Mouse (Mus musculus) thymus, adult 18-20 months (tissue): ENCODE results near the gene Taf11.

Experiments used
- DNase-seq, 2 experiments: peaks; one replicate each; pipeline ENCODE4 v3.0.0; 2022; ENCODE audit warnings: mixed read lengths in 2 of 2

Taf11 gene

DNA sequence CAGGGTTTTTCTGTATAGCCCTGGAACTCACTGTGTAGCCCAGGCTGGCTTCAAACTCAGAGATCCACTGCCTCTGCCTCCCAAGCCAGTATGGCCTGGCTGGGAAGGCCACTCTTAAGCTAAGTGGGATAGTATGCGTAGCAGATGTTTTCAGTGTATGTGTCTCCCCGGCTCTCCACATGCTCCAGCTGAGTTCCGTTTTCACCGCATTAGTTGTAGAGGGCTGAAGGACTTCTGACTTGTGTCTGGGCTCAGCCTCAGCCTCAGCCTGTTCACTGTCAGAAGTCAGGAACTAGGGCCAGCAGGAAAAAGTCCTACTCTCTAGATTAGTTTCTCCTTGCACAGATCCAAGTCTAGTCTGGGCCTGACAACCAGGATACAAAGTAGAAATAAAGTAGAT, 6.7 kb upstream of the Taf11 start:
- DNase-seq: no peak

GRCm38 (mm10) chr17:27914742-27915141, 5.1 kb upstream of the Taf11 start:
- no peak for DNase-seq

DNA sequence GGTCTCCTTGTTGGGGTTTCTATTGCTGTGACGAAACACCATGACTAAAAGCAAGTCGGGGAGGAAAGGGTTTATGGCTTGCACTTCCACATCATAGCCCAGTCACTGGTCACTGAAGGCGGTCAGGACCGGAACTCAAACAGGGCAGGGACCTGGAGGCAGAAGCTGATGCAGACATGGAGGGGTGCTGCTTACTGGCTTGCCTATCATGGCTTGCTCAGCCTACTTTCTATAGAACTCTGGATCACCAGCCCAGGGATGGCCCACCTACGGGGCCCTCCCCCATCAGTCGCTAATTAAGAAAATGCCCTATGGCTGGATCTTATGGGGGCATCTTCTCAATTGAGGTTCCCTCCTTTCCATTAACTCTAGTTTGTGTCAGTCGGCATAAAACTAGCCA, 1.7 kb upstream of the Taf11 start:
- no peak for DNase-seq

DNA sequence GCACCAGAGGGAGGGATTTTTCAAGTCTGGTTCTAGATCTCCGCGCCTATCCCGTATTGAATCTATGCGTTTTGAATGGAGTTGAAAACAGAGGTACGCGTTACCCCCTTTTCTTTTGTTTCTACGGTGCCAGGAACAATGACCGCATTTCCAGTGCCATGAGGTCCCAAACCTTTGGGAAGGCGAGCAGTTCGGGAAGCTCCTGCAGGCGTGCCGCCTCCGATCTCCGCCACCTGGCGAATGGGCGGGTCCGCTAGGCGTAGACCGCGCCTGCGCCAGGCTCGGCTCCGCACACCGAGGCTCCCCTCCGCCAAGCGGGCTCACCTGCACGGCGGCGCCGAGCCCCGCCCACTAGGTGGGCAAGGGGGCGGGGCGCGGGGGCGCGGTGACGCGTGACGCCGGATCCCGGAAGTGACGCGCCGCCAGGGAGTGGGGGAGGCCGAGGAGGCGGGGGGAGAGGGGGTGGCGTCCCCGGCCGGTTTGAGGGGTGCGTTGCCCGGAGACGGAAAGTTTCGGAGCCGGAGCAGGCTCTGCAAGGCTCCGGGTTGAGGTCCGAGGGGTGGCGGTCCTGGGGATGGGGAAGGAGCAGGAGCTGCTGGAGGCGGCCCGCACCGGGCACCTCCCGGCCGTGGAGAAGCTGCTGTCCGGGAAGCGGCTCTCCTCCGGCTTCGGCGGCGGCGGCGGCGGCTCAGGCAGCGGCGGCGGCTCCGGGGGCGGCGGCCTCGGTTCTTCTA, 589 bp downstream of the Taf11 start, which contains the start of gene Anks1:
TSS of gene Anks1 (plus strand) at position 419 of the 734 bp plus-strand sequence.
- peak; percentile 78 to 81 for DNase-seq

- DNase-seq: peak in 1 of 2 experiments; percentile 18
These were observed 1.3 kb downstream of the Taf11 start for GRCm38 (mm10) chr17:27908206-27908887.

- DNase-seq: peak; percentile 77 to 81
These were observed 2.0 kb downstream of the Taf11 start for GRCm38 (mm10) chr17:27907512-27908205.

GRCm38 (mm10) chr17:27886499-27887210, 23.0 kb downstream of the Taf11 start:
- DNase-seq: no peak

DNA sequence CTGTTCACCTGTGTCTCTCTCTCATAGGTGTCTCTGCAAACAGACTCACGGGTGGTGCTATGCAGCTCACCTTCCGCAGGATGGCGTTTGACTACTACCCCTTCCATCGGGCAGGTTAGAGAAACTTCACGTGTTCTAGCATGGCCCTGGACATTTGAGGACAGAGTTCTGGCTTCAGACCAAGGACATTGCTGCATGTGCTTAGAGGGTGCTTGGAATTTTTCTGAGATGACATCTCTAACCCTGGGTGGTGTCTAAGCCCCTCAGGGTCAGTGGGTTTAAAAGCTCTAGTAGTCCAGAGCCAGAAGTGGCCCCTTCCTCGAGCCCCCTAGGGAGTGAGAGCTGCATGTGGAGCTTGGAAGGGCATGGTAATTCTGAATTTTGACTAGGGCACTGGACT, 25.6 kb downstream of the Taf11 start:
- no peak for DNase-seq

DNA sequence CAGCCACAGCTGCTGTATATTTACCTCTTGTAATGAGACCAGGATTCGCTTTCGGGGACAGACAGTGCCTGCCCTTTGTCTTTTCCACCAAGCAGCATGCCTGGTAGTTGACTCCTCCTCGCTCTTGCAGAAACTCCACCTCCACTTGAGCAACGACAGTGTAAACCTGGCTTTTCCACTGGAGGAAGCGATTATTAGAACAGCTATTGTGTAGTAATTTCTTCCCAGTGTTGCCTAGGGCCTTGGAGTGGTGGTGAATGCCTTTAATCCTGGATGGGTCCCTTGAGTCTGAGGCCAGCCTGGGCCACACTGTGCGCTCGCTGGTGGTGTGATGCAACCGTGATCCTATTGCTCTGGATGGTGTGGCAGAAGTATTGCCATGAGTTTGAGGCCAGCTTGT, 26.5 kb downstream of the Taf11 start:
- no peak for DNase-seq

GRCm38 (mm10) chr17:27881518-27881917, 28.1 kb downstream of the Taf11 start:
- no peak for DNase-seq

DNA sequence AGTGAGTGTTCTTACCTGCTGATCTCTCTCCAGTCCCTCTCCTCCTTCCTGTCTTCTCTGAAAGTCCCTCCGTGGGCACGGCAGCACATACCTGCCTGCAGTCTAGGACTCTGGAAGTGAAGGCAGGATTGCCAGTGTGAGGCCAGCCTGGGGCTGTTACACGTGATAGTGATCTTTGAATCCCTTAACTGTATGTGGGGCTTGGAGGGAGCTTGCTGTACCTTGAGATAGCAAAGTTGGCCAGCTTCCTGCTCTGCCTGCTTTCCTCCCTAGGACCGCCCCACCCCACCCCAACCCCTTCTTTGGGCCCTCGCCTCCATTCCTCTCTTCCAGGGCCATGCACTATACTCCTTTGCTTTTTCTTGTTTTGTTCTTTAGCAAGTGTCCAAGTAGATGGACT, 35.1 kb downstream of the Taf11 start:
- no peak for DNase-seq

DNA sequence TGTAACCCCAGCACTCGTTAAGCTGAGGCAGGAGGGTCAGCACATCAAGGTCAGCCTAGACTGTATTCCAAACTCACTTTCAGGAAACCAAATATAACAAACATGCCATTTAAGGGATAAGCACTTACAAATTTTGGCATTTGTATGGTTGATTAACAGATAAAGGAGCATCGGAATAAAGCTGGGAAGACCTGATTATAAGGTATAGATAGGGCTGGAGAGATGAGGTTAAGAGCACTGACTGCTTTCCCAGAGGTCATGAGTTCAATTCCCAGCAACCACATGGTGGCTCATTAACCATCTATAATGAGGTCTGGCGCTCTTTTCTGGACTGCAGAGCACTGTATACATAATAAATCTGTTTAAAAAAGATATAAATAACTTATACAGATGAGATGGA, 36.1 kb downstream of the Taf11 start:
- DNase-seq: no peak

DNA sequence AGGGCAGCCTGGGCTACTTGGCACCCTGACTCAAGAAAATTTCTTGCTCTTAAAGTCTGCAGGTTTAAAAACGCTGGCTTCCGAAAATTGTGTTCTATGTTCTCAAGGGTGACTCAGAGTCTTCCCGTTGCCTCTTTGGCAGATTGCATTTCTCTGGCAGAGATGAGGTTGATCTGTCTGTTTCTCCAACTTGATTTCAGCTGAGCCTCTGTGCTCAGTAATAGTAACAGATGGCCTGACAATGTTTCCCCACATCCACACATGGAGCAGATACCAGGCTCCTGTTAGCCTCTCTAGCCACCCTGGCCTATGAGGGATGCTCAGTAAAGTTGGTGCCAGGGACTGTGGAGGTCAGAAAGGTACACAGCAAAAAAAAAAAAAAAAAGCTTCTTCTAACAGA, 37.8 kb downstream of the Taf11 start:
- no peak for DNase-seq

DNA sequence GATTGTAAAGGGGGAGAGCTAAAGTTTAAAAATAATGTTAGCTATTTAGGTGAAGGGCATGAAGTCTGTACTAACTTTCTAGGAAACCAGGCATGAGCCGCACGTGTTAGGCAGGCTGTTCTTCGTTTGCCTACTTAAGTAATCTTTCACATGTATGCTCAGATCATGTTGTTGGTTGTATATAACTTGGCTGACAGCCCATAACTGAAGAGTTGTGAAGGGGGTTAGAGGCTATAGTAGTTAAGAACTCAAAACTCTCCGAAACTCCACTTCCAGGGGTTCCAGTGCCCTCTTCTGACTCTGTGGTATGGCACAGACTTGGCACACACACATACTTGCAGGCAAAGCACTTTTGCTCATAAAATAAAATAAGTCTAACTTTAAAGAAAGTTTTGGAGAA, 42.9 kb downstream of the Taf11 start:
- no peak for DNase-seq

- no peak for DNase-seq
These were observed 44.2 kb downstream of the Taf11 start for GRCm38 (mm10) chr17:27865461-27865860.

GRCm38 (mm10) chr17:27859131-27859530, 50.5 kb downstream of the Taf11 start:
- no peak for DNase-seq

- DNase-seq: no peak
These were observed 51.8 kb downstream of the Taf11 start for GRCm38 (mm10) chr17:27857649-27858475.

DNA sequence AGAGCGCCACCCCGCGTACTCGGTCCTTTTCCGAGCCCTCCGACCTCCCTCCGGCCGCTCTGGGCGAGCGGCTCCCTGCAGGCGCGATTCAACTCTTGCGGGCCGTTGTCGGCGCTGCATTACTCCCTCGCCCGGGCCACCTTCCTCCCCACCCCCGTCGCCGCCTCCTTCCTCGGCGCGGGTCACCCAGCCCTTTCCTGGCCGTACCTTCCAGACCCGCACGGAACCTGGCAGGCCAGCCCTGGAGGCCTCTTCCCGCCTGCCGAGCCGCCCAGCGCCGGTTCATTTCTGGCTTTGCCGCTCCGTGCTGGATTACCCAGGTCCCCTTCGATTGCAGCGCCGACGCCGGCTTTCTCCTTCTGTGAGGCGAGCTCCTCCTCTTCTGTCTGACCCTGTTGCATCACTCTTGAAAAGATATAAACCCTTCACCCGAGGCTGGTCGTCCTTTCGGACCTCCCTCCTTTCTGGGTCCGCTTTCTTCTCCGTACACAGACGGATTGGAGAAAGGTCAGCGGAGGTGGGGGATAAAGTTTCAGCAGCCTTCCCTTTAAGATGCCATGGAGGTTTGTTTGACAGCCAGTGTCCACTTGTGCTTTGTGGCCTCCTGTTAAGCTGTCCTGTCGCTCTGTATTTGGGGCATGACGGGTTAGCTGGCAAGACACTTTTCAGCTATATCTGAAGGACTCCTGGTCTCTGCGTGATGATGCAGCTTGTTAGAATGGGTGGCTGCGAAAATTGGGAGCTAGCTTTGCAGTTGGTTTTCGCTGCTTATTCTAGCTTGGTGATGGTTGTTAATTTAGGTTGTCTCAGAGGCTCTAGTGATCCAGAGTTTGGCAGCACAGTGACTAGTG, 52.6 kb downstream of the Taf11 start:
- DNase-seq: peak; percentile 9 to 19

GRCm38 (mm10) chr17:27856265-27856797, 53.3 kb downstream of the Taf11 start, which contains the start of gene Uhrf1bp1:
TSS of gene Uhrf1bp1 (plus strand) at chr17:27856441.
- DNase-seq: peak; percentile 39 to 50
